Mouse (Mus musculus) layer of hippocampus, adult 2 months (tissue): ENCODE data around the gene Stom. TPM values are rescaled to one million over a fixed set of nuclear protein-coding genes. Genes with fewer than 3 reads are reported as not detected.

Experiments
- DNase-seq, 2 experiments: peaks; one replicate each; pipeline ENCODE4 v3.0.0; 2022; ENCODE audit warnings: low spot score in 2 of 2
- H3K27ac ChIP-seq: fragments of 200-600 bp; 2 replicates; pipeline ENCODE4 v1.8.1; 2022
- H3K4me3 ChIP-seq: fragments of 200-600 bp; 2 replicates; pipeline ENCODE4 v1.8.1; 2022; ENCODE audit warnings: mild to moderate bottlenecking
- CTCF ChIP-seq: fragments of 200-600 bp; conservative IDR thresholded peaks from 2 replicates; pipeline ENCODE4 v1.8.1; 2022; ENCODE audit warnings: antibody characterized with exemption, mild to moderate bottlenecking, moderate library complexity
- total RNA-seq, 2 experiments: library from RNA; stranded (reverse); gene quantifications; 2 replicates each; pipeline ENCODE4 v1.2.3; 2021

The Stom gene
- total RNA-seq, 2 experiments from 2014 or later, result 6.0 to 7.9 TPM

DNA sequence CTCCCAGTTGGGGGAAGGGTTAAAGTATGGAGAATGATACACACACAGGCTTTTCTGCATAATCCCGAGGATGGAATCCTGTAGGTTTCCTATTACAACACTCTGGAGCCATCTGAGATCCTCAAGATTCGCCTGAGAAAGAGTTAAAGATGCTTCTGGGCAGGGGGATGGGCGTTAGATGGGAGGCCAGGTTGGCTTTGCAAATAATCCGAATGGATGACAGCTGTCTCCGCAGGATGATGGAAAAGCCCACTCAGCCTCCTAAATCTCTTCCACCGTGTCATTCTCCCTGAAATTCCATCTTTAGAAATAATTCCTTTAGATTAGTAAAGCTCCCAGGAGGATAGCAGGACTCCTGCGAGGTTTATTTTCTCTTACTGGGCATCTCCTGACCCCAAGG, 1.2 kb downstream of the Stom start:
- no peak for TF ChIP-seq CTCF
- peak overlapping the region; percentile 62 for H3K4me3 ChIP-seq
- peak overlapping the region; percentile 75; the same call in 1 of the 2 replicates for H3K27ac ChIP-seq
- no peak for DNase-seq

DNA sequence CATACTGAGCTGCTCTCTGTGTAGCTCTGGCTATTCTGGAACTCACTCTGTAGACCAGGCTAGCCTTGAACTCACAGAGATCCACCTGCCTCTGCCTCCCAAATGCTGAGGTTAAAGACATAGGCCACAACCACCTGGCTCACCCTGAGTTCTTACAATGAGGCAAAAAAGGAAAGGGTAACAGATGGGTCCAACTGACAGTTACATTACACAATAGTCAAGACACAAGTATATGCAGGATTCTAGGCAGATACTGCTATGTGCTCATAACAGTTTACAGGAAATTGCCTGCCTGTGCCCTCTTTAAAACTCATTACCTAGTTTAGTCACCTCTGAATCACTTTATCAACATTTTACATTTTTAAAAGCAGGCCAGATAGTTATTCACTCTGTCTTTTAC, 3.1 kb downstream of the Stom start:
- no peak overlapping the region for H3K4me3 ChIP-seq
- no peak for DNase-seq
- H3K27ac ChIP-seq, result no peak overlapping the region
- no peak for TF ChIP-seq CTCF

DNA sequence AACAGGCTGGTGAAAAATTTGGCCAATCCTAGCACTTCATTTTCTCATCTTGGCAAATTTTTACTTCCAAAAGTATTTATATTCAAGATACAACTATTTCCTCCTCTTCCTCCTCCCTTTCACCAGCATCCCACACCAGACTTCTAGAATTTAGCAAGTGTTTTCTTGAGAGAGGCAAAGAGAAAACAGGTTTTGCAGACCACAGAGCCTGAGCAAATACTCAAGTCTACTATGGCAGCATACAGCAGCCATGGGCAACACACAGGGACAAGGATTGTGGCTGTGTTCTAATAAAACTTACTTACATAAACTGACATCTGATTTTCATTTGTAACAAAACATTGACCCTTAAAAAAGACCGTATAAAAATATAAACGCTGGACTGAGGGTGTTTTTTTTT, 5.6 kb downstream of the Stom start:
- no peak for TF ChIP-seq CTCF
- DNase-seq, result no peak
- Histone ChIP-seq H3K27ac (no peak overlapping the region), H3K4me3 (no peak overlapping the region)

GRCm38 (mm10) chr2:35329061-35329460, 7.7 kb downstream of the Stom start:
- TF ChIP-seq CTCF, result no peak
- no peak overlapping the region for H3K4me3 ChIP-seq

DNA sequence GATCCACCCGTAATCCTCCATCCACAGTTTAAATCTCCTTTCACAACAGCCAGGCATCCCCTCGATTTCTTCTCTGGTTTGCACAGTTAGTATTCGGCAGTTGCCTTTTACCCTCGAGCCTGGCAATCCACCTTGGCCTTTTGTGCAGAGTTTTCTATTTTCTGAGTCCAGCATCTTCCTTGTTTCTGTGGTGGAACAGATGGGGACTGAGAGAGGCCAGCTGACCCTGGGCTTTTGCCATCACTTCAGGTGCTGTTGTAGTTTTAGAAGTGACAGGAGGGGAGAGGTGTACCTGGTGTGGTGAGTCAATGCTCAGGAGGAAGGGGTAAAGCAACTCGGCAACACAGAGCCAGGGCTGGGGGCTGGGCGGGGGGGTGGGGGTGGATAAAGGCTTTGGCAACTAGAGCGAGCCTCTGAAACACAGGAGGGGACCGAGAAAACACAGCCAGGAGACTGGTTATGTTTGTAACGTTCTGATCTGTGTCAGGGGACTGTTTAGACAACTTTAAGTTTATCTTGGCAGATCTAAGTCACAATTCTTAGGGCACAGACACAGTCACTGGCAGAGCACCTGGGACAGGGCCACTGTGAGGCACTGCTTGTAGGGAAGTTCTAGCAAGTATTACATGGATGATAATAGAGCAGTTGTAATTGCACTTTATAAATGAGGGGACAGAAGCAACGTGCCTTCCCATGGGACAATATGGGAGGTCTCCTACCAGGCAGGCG, 8.5 kb downstream of the Stom start:
- no peak overlapping the region for H3K4me3 ChIP-seq
- no peak for TF ChIP-seq CTCF
- H3K27ac ChIP-seq, result no peak overlapping the region
- DNase-seq, result no peak

More at GRCm38 (mm10) chr2:35329061-35329460, 7.7 kb downstream of the Stom start:
- H3K27ac ChIP-seq, result no peak overlapping the region
- DNase-seq, result no peak

DNA sequence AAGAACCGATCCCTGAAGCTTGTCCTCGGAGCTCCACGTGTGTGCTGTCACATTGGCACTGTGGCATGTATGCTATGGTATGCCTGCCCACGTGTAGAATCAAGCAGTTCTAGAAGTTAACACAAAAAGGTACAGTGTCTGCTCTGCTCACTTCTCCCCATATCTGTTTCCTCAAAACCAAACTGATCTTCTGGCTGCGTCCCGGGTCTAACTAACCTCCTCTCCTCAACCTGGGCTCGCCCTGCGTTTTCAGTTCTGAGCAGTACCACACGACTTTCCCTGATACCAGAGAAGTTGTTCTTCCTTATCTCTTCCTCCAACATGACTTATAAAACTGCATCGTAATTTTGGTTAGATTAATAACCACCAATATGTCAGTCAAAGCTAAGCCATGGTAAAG, 9.2 kb downstream of the Stom start:
- no peak overlapping the region for H3K27ac ChIP-seq
- DNase-seq, result no peak
- H3K4me3 ChIP-seq, result no peak overlapping the region
- TF ChIP-seq CTCF, result no peak

- no peak overlapping the region for H3K4me3 ChIP-seq
- DNase-seq, result no peak
- no peak for TF ChIP-seq CTCF
- no peak overlapping the region for H3K27ac ChIP-seq
Observed at GRCm38 (mm10) chr2:35326931-35327330, 9.8 kb downstream of the Stom start.

DNA sequence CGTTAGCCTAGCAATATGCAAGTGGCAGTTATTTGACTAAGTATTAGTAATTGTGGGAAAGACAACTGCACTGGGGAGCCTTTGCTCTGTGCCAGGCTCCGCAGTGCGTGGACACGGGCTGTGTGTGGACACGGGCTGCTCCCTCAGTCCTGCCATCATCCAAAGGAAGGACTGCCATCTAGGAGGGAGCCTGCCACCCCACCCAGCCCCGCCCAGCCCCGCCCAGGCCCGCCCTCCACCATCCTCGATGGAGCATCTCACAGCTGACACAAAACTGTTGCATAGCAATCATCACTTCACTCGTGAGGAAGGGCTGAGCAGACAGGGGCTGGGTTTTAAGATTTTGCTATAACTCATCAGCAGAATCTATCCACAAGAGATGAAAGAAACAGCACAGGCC, 10.8 kb downstream of the Stom start:
- no peak for DNase-seq
- no peak overlapping the region for H3K4me3 ChIP-seq
- no peak for TF ChIP-seq CTCF
- H3K27ac ChIP-seq, result no peak overlapping the region

GRCm38 (mm10) chr2:35322404-35323164, 14.2 kb downstream of the Stom start:
- H3K27ac ChIP-seq, result no peak overlapping the region
- peak in 1 of 2 experiments; percentile 37 for DNase-seq
- H3K4me3 ChIP-seq, result no peak overlapping the region
- no peak for TF ChIP-seq CTCF

DNA sequence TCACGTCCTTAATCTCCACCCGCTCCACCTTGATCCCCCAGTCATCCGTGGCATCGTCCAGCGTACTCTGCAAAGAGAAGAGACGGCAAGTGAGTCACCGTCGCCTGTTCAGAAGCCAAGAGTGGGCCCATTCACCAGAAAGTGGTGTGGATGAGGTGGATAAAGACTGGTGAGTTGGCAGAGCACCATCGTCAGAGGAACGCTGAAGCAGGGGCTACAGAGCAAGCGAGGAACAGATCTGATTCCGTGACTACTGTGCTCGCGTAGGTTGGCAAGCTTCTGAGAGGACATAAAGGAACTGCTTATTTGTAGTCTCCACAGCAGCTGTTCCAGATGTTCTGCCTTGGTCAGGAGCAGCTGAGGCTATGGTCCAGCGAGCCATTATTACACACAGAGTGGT, 16.4 kb downstream of the Stom start:
- Histone ChIP-seq H3K27ac (no peak overlapping the region), H3K4me3 (no peak overlapping the region)
- no peak for TF ChIP-seq CTCF
- no peak for DNase-seq

DNA sequence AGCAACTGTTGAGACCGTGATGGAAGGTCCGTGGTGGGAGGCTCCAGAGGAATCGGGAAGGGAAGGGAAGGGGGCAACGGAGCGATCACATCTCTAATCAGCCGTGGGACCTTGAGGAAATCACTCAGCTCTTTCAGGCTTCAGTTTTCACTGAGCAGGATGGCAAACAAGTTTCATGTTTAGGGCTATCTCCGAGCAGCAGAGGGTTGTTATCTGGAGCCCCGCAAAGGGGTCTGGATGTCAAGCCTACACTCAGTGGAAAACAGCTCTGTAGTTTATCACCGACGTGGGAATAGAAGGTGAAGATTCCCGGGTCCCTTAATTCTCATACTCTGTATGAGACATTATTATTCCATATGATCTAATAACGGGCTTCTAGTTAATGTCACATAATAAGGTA, 18.4 kb downstream of the Stom start:
- no peak for TF ChIP-seq CTCF
- H3K27ac ChIP-seq, result no peak overlapping the region
- no peak overlapping the region for H3K4me3 ChIP-seq
- no peak for DNase-seq

DNA sequence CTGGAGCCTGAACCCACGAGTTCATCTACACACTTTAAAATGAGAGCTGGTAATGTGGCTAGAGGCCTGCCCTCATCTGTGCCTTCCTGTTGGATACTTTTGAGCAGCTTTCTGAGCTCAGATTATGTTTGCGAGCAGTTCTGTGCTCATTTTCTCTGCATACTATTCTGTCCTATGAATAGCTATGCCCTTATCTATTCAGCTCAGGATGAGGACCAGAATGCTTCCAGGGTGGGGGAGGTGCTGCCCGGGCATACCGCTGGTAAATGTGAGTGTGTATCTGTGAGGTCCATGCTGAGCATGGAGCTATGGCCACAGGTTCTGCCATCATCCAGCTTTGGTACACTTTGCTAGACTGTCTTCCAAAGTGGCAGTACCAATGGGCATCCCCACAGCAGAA, 19.2 kb downstream of the Stom start:
- DNase-seq, result no peak
- TF ChIP-seq CTCF, result no peak
- no peak overlapping the region for H3K4me3 ChIP-seq
- no peak overlapping the region for H3K27ac ChIP-seq

GRCm38 (mm10) chr2:35314300-35314699, 22.5 kb downstream of the Stom start:
- no peak overlapping the region for H3K4me3 ChIP-seq
- no peak for TF ChIP-seq CTCF
- no peak for DNase-seq
- H3K27ac ChIP-seq, result no peak overlapping the region

DNA sequence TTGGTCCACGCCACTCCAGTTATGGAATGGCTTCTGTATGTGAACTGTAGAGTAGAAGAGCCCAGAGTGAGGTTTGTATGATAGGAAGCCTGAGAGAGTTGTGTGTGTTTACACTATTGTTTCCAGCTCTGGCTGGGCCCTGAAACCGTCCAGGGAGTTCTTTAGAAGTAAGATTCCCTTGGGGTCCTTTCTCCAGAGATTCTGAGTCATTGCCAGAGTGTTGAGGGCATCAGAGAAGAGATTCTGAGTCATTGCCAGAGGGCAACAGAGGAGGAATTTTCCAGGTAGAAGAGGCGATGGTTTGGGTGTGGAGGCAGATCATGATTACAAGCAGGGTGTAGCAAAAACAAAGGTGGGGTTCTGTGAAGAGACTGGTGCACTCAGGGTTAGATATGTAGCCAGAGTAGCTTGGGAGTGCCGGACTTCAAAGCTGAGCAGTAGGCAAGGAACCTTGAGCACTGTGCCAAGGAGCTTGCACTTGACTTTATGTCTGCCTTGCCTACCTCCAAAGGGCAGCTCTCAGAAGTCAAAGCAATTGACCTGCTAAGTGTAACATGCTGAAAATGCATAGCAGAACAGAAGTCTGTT, 26.8 kb downstream of the Stom start:
- no peak for TF ChIP-seq CTCF
- DNase-seq, result no peak
- no peak overlapping the region for H3K4me3 ChIP-seq
- H3K27ac ChIP-seq, result no peak overlapping the region
